Comparison of ENCODE assay signal across 8 mouse cellular contexts in genomic region chr7:79577931-79578850, GRCm38 (mm10). TPM values are rescaled to one million over a fixed set of nuclear protein-coding genes. Genes with fewer than 3 reads are reported as not detected.
DNase-seq lines count a peak whose midpoint lies in the region; ATAC-seq lines count a peak whose summit lies in the region.

No protein-coding gene starts in this region.

- no peak for ATAC-seq in heart, embryonic 16.5 days (replicated peaks; ENCODE audit: extremely low read depth, insufficient read depth, low FRiP score)
- ATAC-seq in hindbrain, embryonic 15.5 days (ENCODE audit: low FRiP score, low read depth): peak; percentile 9; the same call in 1 of the 2 replicates
- ATAC-seq in midbrain, embryonic 14.5 days (ENCODE audit: low FRiP score, low TSS enrichment): peak; percentile 43
- ATAC-seq in inflammation-experienced regulatory T-cells, adult 6 months: no peak

- 12% methylated on average over 25 of the region's 25 CpGs for WGBS in heart, embryonic 16.5 days
- 5% methylated on average over 25 of the region's 25 CpGs for WGBS in hindbrain, embryonic 15.5 days
- 3% methylated on average over 25 of the region's 25 CpGs for WGBS in midbrain, embryonic 14.5 days

- no peak overlapping the region for H3K27ac ChIP-seq in heart, embryonic 16.5 days (ENCODE audit: low read length)
- peak overlapping the region; percentile 80 for H3K27ac ChIP-seq in hindbrain, embryonic 15.5 days (replicated peaks)
- peak overlapping the region; percentile 86 for H3K27ac ChIP-seq in midbrain, embryonic 14.5 days (replicated peaks; ENCODE audit: low read depth, low read length)

- no peak for DNase-seq in heart, adult 9 months (ENCODE audit: low spot score in 2 of 2)
- DNase-seq in embryo, embryonic 10.5 days (ENCODE audit: low spot score): peak; percentile 61
- DNase-seq in midbrain, embryonic 14.5 days: peak; percentile 47
- no peak for DNase-seq in c-Kit-positive CD71-positive TER-119-positive erythroid progenitor cells, embryonic 14.5 days (ENCODE audit: low spot score)
- no peak for DNase-seq in T-cell, adult 2 months (ENCODE audit: low spot score)

- H3K36me3 ChIP-seq in heart, embryonic 16.5 days (ENCODE audit: control insufficient read depth, insufficient read depth): no peaks in the 10 kb centered on the region
- H3K36me3 ChIP-seq in hindbrain, embryonic 15.5 days: no peaks in the 10 kb centered on the region
- H3K36me3 ChIP-seq in midbrain, embryonic 14.5 days (ENCODE audit: control insufficient read depth, insufficient read depth, low read length): no peaks in the 10 kb centered on the region

- no peaks in the 10 kb centered on the region for H3K9me3 ChIP-seq in heart, embryonic 16.5 days (replicated peaks; ENCODE audit: control insufficient read depth, low read length)
- H3K9me3 ChIP-seq in hindbrain, embryonic 15.5 days: no peaks in the 10 kb centered on the region
- no peaks in the 10 kb centered on the region for H3K9me3 ChIP-seq in midbrain, embryonic 14.5 days (ENCODE audit: control insufficient read depth, low read length)

- peaks cover 46% of the 10 kb centered on the region for H3K27me3 ChIP-seq in heart, embryonic 16.5 days (ENCODE audit: control insufficient read depth, insufficient read depth, low read length)
- H3K27me3 ChIP-seq in hindbrain, embryonic 15.5 days: no peaks in the 10 kb centered on the region
- H3K27me3 ChIP-seq in midbrain, embryonic 14.5 days (ENCODE audit: control insufficient read depth, insufficient read depth, low read length): peaks cover 3% of the 10 kb centered on the region; the same call in 1 of the 2 replicates

- peaks cover 12% of the 10 kb centered on the region for H3K4me1 ChIP-seq in heart, embryonic 16.5 days (ENCODE audit: control insufficient read depth, insufficient read depth, low read length)
- peaks cover 30% of the 10 kb centered on the region for H3K4me1 ChIP-seq in hindbrain, embryonic 15.5 days (replicated peaks)
- peaks cover 26% of the 10 kb centered on the region for H3K4me1 ChIP-seq in midbrain, embryonic 14.5 days (ENCODE audit: control insufficient read depth, insufficient read depth, low read length)

- peak overlapping the region; percentile 43 for H3K4me3 ChIP-seq in heart, embryonic 16.5 days (ENCODE audit: low read length)
- peak overlapping the region; percentile 21 for H3K4me3 ChIP-seq in hindbrain, embryonic 15.5 days
- no peak overlapping the region for H3K4me3 ChIP-seq in midbrain, embryonic 14.5 days (replicated peaks; ENCODE audit: low read depth, low read length)

- peak overlapping the region; percentile 57 for H3K4me2 ChIP-seq in heart, embryonic 16.5 days (ENCODE audit: low read depth, low read length)
- H3K4me2 ChIP-seq in hindbrain, embryonic 15.5 days: peak overlapping the region; percentile 56
- H3K4me2 ChIP-seq in midbrain, embryonic 14.5 days (ENCODE audit: low read length): peak overlapping the region; percentile 53

- peak overlapping the region; percentile 44; the same call in 1 of the 2 replicates for H3K9ac ChIP-seq in heart, embryonic 16.5 days (ENCODE audit: low read length)
- H3K9ac ChIP-seq in hindbrain, embryonic 15.5 days: peak overlapping the region; percentile 24; the same call in 1 of the 2 replicates
- H3K9ac ChIP-seq in midbrain, embryonic 14.5 days (replicated peaks; ENCODE audit: low read length): 0 out of 2 replicates have a peak overlapping the region, but pooled peaks have one; percentile 26

RNA-seq across cellular contexts. Expression of gene Rhcg, which starts 39.3 kb away (rescaled TPM):
- polyA plus RNA-seq in heart, embryonic 16.5 days (2015; fragmentation: Nextera tagmentation; extraction: Ambion mirVana): 0.20 and 0.21 TPM in 2 replicates
- polyA plus RNA-seq in hindbrain, embryonic 15.5 days (2015; fragmentation: Nextera tagmentation; extraction: Ambion mirVana): 4.0 and 5.1 TPM in 2 replicates
- polyA plus RNA-seq in midbrain, embryonic 14.5 days (2014; fragmentation: Nextera tagmentation; extraction: Ambion mirVana): 2.6 and 3.1 TPM in 2 replicates
- not detected for polyA plus RNA-seq in inflammation-experienced regulatory T-cells, adult 6 months (2017; shearing (Covaris generic))

Comparison
In these comparisons a context has a peak if more than half of its experiments do, and no peak if none do; other contexts are left out.
1. ATAC-seq: peak in hindbrain, embryonic 15.5 days (single experiment) and midbrain, embryonic 14.5 days (single experiment); none in heart, embryonic 16.5 days (single experiment) and inflammation-experienced regulatory T-cells, adult 6 months (single experiment).
2. DNase-seq: peak in embryo, embryonic 10.5 days (single experiment) and midbrain, embryonic 14.5 days (single experiment); none in heart, adult 9 months (0 of 2), c-Kit-positive CD71-positive TER-119-positive erythroid progenitor cells, embryonic 14.5 days (single experiment) and T-cell, adult 2 months (single experiment).
3. Peak in every context shown above with its lines, with median percentiles within 50 percentile points of each other: H3K4me2 ChIP-seq and H3K9ac ChIP-seq.